Mouse (Mus musculus): ENCODE measurements around the gene Rhebl1. TPM values are rescaled to one million over a fixed set of nuclear protein-coding genes. Genes with fewer than 3 reads are reported as not detected.

Rhebl1 gene
- polyA plus RNA-seq, 1 experiment from 2014 or later: 19.4 TPM

DNA sequence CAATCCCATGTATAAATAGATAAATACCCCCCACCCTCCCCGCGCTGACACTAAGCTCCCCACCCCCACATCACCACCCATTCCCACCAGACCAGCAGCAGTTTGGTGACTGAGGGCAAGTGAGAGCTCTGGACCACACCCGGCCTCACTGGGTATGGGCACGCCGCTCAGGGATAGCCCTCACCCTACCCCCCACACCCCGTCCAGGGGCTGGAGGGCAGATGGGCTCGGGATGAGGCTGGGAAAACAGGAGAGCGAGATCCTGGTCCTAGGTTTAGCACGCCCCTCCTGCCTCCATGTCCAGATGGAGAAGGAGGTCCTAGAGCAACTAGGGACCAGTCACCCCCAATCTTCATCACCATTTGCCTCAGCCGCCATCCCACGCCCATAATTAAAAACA lies 61.1 kb downstream of the Rhebl1 start:
- DNase-seq (ENCODE audit: low spot score) (no peak), ATAC-seq (ENCODE audit: low FRiP score) (no peak)
- peaks cover 58% of the 10 kb centered on the region for H3K36me3 ChIP-seq (replicated peaks; ENCODE audit: control insufficient read depth, insufficient read depth)
- H3K4me2 ChIP-seq (replicated peaks): no peak overlapping the region
- 91% methylated on average over 11 of the region's 11 CpGs for WGBS
- H3K9me3 ChIP-seq (ENCODE audit: control insufficient read depth, low read length): no peaks in the 10 kb centered on the region
- H3K27ac ChIP-seq: no peak overlapping the region
- H3K9ac ChIP-seq: no peak overlapping the region
- no peaks in the 10 kb centered on the region for H3K27me3 ChIP-seq (ENCODE audit: control insufficient read depth, insufficient read depth, low read length)
- H3K4me3 ChIP-seq (replicated peaks; ENCODE audit: low read length): no peak overlapping the region
- peaks cover 10% of the 10 kb centered on the region for H3K4me1 ChIP-seq (replicated peaks; ENCODE audit: control insufficient read depth, insufficient read depth, low read length)

DNA sequence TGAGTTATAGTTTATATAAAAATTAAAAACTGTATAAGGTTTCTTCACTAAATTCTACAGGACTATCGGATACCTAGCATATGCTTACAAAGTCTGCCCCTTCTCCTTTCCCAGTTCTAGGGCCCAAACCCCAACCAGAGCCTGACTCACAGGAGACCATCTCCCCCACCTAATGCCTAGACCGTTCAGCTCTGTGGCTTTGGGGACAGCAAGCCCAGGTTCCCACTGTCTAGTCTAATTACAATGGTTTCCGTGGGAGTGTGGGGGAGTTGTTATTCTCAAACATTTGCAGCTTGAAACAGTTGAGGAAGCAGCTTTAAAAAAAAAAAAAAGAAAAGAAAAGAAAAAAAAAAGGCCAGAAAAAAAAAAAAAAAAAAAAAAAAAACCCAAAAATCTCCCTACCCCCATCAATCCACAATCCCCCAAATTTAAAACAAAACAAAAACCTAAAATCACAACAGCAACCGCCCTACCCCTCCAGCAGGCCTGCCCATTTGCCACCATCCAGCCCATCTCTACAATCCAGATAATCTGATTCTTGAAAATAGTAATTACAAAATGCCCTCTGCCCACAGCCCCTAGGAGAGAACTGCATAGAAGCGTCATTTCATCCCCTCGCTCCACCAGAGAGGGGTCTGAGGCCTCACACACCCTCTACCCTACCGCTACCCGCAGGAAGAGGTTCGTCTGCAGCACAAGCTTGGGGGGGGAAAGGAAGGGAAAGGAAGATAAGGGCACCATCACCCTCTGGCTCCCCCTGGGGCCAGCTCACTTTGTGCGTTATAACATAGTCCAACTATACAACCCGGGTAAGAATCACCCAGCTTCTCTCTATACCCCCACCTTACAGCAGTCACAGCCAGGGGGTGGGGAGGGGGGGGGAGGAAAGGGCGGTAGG lies 61.9 kb downstream of the Rhebl1 start:
- WGBS: 65% methylated on average over 12 of the region's 12 CpGs
- peak overlapping the region; percentile 85 for H3K27ac ChIP-seq
- peaks cover 10% of the 10 kb centered on the region for H3K4me1 ChIP-seq (replicated peaks; ENCODE audit: control insufficient read depth, insufficient read depth, low read length)
- no peaks in the 10 kb centered on the region for H3K27me3 ChIP-seq (ENCODE audit: control insufficient read depth, insufficient read depth, low read length)
- H3K4me3 ChIP-seq (replicated peaks; ENCODE audit: low read length): 0 out of 2 replicates have a peak overlapping the region, but pooled peaks have one; percentile 79
- no peak overlapping the region for H3K9ac ChIP-seq
- no peak for ATAC-seq (ENCODE audit: low FRiP score)
- peak overlapping the region; percentile 77 for H3K4me2 ChIP-seq (replicated peaks)
- no peaks in the 10 kb centered on the region for H3K9me3 ChIP-seq (ENCODE audit: control insufficient read depth, low read length)
- DNase-seq (ENCODE audit: low spot score): no peak
- H3K36me3 ChIP-seq (replicated peaks; ENCODE audit: control insufficient read depth, insufficient read depth): peaks cover 49% of the 10 kb centered on the region

- 13% methylated on average over 9 of the region's 9 CpGs for WGBS
- H3K4me3 ChIP-seq (replicated peaks; ENCODE audit: low read length): peak overlapping the region; percentile 79
- H3K4me1 ChIP-seq (replicated peaks; ENCODE audit: control insufficient read depth, insufficient read depth, low read length): peaks cover 10% of the 10 kb centered on the region
- H3K27me3 ChIP-seq (ENCODE audit: control insufficient read depth, insufficient read depth, low read length): no peaks in the 10 kb centered on the region
- H3K9ac ChIP-seq: peak overlapping the region; percentile 55
- peak overlapping the region; percentile 77 for H3K4me2 ChIP-seq (replicated peaks)
- no peaks in the 10 kb centered on the region for H3K9me3 ChIP-seq (ENCODE audit: control insufficient read depth, low read length)
- DNase-seq (ENCODE audit: low spot score) (no peak), ATAC-seq (ENCODE audit: low FRiP score) (peak; percentile 21; the same call in 1 of the 2 replicates)
- H3K36me3 ChIP-seq (replicated peaks; ENCODE audit: control insufficient read depth, insufficient read depth): peaks cover 42% of the 10 kb centered on the region
- H3K27ac ChIP-seq: peak overlapping the region; percentile 85
Measured at GRCm38 (mm10) chr15:98831684-98832035, 62.7 kb downstream of the Rhebl1 start.

DNA sequence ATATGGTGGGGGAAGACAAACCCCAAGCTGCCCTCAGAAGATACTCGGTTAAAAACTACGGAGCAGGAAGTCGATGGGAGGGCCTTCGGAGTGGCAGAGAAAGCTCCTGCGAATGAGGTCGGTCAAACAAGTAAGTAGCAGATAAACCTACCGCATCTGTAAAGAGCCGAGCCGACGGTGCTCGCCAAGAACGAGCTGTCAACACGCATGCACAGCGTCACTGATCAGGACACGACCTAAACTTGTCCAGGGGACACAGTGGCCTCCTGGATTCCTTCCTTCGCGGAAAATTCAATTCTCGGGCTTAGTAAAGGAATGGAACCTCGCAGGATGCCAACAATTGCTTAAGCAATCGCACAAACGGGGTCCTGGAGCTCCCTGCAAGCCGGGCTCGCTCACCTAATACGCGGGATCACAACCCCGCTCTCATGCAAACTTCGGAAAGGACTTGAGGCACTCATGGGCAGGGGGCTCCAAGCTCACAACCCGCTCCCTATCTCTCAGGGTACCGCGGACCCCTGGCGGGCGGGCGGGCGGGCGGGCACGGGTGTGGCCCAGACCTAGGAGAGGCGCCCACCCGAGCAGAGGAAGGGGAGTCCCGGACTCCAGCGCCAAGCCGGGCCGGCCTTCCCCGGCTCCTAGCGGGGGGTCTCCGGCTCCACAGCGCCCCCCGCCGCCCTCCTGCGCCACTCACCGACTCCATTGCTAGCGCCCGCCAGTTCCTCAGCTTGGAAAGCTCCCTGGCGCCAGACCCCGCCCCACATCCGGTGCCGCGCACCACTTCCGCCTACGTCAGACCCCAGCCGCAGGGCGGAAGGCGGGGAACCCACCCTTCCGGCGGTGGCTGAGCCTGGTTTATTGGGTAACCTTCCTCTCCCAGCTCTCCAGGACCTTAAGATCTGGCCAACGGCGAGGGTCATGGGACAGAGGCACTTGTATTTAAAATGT lies 63.3 kb downstream of the Rhebl1 start, which contains the start of gene Prkag1:
Prkag1 (minus strand) TSS at position 786 of the 948 bp plus-strand sequence.
- peak within 1 kb of the TSS; percentile 83 for H3K9ac ChIP-seq
- H3K36me3 ChIP-seq (replicated peaks; ENCODE audit: control insufficient read depth, insufficient read depth): peaks cover 35% of the 10 kb centered on the region
- H3K27ac ChIP-seq: peak within 1 kb of the TSS; percentile 85
- ATAC-seq (ENCODE audit: low FRiP score) (peak; percentile 97), DNase-seq (ENCODE audit: low spot score) (peak; percentile 97)
- H3K4me1 ChIP-seq (replicated peaks; ENCODE audit: control insufficient read depth, insufficient read depth, low read length): peaks cover 10% of the 10 kb centered on the region
- peak within 1 kb of the TSS; percentile 77 for H3K4me2 ChIP-seq (replicated peaks)
- under 1% methylated on average over 56 of the region's 66 CpGs for WGBS
- no peaks in the 10 kb centered on the region for H3K27me3 ChIP-seq (ENCODE audit: control insufficient read depth, insufficient read depth, low read length)
- peak within 1 kb of the TSS; percentile 79 for H3K4me3 ChIP-seq (replicated peaks; ENCODE audit: low read length)
- no peaks in the 10 kb centered on the region for H3K9me3 ChIP-seq (ENCODE audit: control insufficient read depth, low read length)

Other genes starting within 250 kb of the Rhebl1 start
- gene Ddx23, start 231.6 kb downstream of the Rhebl1 start, polyA plus RNA-seq (2014; fragmentation: Nextera tagmentation; extraction: Ambion mirVana): 22.5 and 24.2 TPM in 2 replicates
- gene Rnd1, start 217.1 kb downstream of the Rhebl1 start, polyA plus RNA-seq (2014; fragmentation: Nextera tagmentation; extraction: Ambion mirVana): 6.0 and 6.1 TPM in 2 replicates
- 5.6 and 6.6 TPM in 2 replicates for gene Ccdc65, start 186.3 kb downstream of the Rhebl1 start, polyA plus RNA-seq (2014; fragmentation: Nextera tagmentation; extraction: Ambion mirVana)
- 6.4 and 7.2 TPM in 2 replicates for gene Fkbp11, start 166.3 kb downstream of the Rhebl1 start, polyA plus RNA-seq (2014; fragmentation: Nextera tagmentation; extraction: Ambion mirVana)
- gene Arf3, start 131.3 kb downstream of the Rhebl1 start, polyA plus RNA-seq (2014; fragmentation: Nextera tagmentation; extraction: Ambion mirVana): 77.2 and 84.7 TPM in 2 replicates
- gene Wnt10b, start 116.4 kb downstream of the Rhebl1 start, polyA plus RNA-seq (2014; fragmentation: Nextera tagmentation; extraction: Ambion mirVana): not detected in 2 replicates
- gene Wnt1, start 104.7 kb downstream of the Rhebl1 start, polyA plus RNA-seq (2014; fragmentation: Nextera tagmentation; extraction: Ambion mirVana): 1.9 and 2.1 TPM in 2 replicates
- 0.59 and 0.64 TPM in 2 replicates for gene Ddn, start 85.0 kb downstream of the Rhebl1 start, polyA plus RNA-seq (2014; fragmentation: Nextera tagmentation; extraction: Ambion mirVana)
- 59.0 and 65.3 TPM in 2 replicates for gene Prkag1, start 63.0 kb downstream of the Rhebl1 start, polyA plus RNA-seq (2014; fragmentation: Nextera tagmentation; extraction: Ambion mirVana)
- 12.9 and 14.9 TPM in 2 replicates for gene Kmt2d, start 23.3 kb downstream of the Rhebl1 start, polyA plus RNA-seq (2014; fragmentation: Nextera tagmentation; extraction: Ambion mirVana)
- 1.1 and 1.4 TPM in 2 replicates for gene Dhh, start 4.0 kb upstream of the Rhebl1 start, polyA plus RNA-seq (2014; fragmentation: Nextera tagmentation; extraction: Ambion mirVana)
- 6.4 and 8.1 TPM in 2 replicates for gene Lmbr1l, start 23.7 kb upstream of the Rhebl1 start, polyA plus RNA-seq (2014; fragmentation: Nextera tagmentation; extraction: Ambion mirVana)
- gene Tuba1b, start 40.0 kb upstream of the Rhebl1 start, polyA plus RNA-seq (2014; fragmentation: Nextera tagmentation; extraction: Ambion mirVana): 1,223 and 1,455 TPM in 2 replicates
- gene Gm49450, start 59.0 kb upstream of the Rhebl1 start, polyA plus RNA-seq (2014; fragmentation: Nextera tagmentation; extraction: Ambion mirVana): not detected in 2 replicates
- gene Tuba1a, start 59.2 kb upstream of the Rhebl1 start, polyA plus RNA-seq (2014; fragmentation: Nextera tagmentation; extraction: Ambion mirVana): 14,408 and 15,410 TPM in 2 replicates
- gene Tuba1c, start 135.4 kb upstream of the Rhebl1 start, polyA plus RNA-seq (2014; fragmentation: Nextera tagmentation; extraction: Ambion mirVana): 21.7 and 24.2 TPM in 2 replicates
- 77.9 and 79.5 TPM in 2 replicates for gene Prph, start 160.6 kb upstream of the Rhebl1 start, polyA plus RNA-seq (2014; fragmentation: Nextera tagmentation; extraction: Ambion mirVana)
- gene Troap, start 180.0 kb upstream of the Rhebl1 start, polyA plus RNA-seq (2014; fragmentation: Nextera tagmentation; extraction: Ambion mirVana): 3.7 and 4.0 TPM in 2 replicates
- 4.7 and 6.6 TPM in 2 replicates for gene C1ql4, start 193.3 kb upstream of the Rhebl1 start, polyA plus RNA-seq (2014; fragmentation: Nextera tagmentation; extraction: Ambion mirVana)
- 0.52 and 1.0 TPM in 2 replicates for gene Dnajc22, start 198.6 kb upstream of the Rhebl1 start, polyA plus RNA-seq (2014; fragmentation: Nextera tagmentation; extraction: Ambion mirVana)
- 33.7 and 33.8 TPM in 2 replicates for gene Spats2, start 231.4 kb upstream of the Rhebl1 start, polyA plus RNA-seq (2014; fragmentation: Nextera tagmentation; extraction: Ambion mirVana)